Mouse (Mus musculus) thymus, adult 2 months (tissue): ENCODE measurements around the gene Lrrtm3.

ENCODE experiments used
- CTCF ChIP-seq: fragments of 200-500 bp; IDR thresholded peaks from 2 replicates; pipeline ENCODE4 v1.5.1; 2012; ENCODE audit warnings: mild to moderate bottlenecking, control low read depth, low read length, moderate library complexity, borderline replicate concordance; ENCODE audit not compliant: control insufficient read depth, poor library complexity, insufficient read depth; ENCODE audit errors: extremely low read depth
- POLR2A ChIP-seq: fragments of 200-500 bp; IDR thresholded peaks from 2 replicates; pipeline ENCODE4 v1.6.1; 2012; ENCODE audit warnings: mild to moderate bottlenecking, low read length, control low read depth, moderate library complexity; ENCODE audit not compliant: control insufficient read depth, poor library complexity, insufficient read depth; ENCODE audit errors: extremely low read depth

GRCm38 (mm10) chr10:64130397-64131150, 40.5 kb upstream of the Lrrtm3 start:
- no peak for TF ChIP-seq CTCF
- no peak for TF ChIP-seq POLR2A
